Mouse (Mus musculus) activated CD4-positive, CD25-positive, alpha-beta regulatory T cell (primary cell): Measurements from ENCODE around the gene Vrk3. TPM values are rescaled to one million over a fixed set of nuclear protein-coding genes. Genes with fewer than 3 reads are reported as not detected.

Source experiments
- polyA plus RNA-seq, 2 experiments: library from polyadenylated mRNA; unstranded; fragments of 100-300 nt; shearing (Covaris generic); gene quantifications; one replicate each; pipeline ENCODE4 v1.2.1; 2017

Vrk3 gene
- polyA plus RNA-seq = 10 to 100 TPM; 90.6 to 99.8 TPM

GRCm38 (mm10) chr7:44748101-44749044 is at the start of gene Vrk3:
Gene Vrk3, plus strand, starts transcription at chr7:44748413.

DNA sequence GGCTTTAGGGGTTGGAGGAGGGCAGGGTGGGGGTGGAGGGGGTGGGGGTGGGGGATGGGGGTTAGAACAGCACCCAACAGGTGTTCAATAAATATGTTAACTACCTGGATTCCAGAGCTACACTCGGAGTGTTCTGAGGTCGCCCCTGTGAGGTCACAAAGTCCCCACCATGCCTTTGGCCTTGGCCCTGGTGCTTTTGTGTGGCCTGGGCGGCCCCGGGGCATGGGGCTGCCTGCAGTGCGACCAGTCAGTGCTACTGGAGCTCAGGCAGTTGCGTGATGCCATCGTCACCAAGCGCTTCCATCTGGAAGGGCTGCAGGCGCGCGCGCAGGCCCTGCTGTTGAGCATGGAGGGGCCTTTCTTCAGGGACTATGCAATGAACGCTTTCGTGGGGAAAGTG is 39.6 kb upstream of the Vrk3 start, which contains the start of gene Izumo2:
TSS of gene Izumo2 (plus strand) at position 169 of the 400 bp plus-strand sequence.

DNA sequence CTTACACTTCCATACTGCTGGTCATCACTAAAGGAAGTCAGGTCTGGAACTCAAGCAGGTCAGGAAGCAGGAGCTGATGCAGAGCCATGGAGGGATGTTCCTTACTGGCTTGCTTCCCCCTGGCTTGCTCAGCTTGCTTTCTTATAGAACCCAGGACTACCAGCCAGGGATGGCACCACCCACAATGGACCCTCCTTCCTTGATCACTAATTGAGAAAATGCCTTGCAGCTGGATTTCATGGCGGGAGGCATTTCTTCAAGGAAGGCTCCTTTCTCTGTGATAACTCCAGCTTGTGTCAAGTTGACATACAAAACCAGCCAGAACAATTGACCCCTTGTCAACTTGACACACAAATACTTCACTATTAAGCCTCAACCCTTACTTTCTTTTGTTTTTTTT is 2.7 kb downstream of the Vrk3 start, which contains the start of gene Zfp473:
TSS of gene Zfp473 (minus strand) at position 101 of the 400 bp plus-strand sequence.

DNA sequence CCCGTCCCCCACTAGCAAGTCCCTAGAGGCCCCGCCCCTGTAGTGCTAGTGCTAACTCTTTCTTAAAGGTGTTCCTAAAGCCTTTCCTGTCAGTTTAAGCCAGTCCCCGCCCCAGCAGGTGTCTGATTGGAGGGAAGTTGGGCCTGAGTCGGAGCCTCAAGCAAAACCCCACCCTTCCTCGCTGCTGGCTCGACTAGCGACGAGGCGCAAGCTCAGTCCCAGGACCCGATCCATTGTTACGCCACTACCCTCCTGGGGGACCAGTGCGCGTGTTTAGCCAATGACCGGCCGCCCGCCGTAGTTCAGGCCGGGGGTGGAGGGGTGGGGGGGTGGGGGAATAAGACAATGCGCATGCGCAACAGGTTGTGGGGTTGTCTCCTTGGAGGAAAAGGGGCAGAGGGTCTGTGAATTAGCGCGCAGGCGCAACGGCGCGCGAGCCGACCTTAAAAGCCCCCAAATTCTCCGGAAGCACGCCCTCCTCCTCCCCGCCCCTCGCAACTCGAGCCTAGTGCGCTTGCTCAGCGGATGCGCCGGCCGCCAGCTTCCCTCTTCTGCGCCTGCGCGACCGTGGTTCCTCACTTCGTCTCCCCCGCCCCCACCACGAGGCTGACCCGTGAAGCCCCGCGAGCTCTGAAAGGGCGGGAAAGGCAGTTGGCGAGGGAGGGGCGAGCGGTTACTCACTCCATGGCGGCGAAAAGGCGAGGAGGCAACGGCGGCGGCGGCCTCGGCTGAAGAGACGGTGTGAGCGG is 67.7 kb downstream of the Vrk3 start, which contains the start of the genes Nup62 and Il4i1:
TSS of gene Nup62 (plus strand) at position 368 of the 749 bp plus-strand sequence.
TSS of gene Il4i1 (plus strand) at position 667 of the 749 bp plus-strand sequence.

GRCm38 (mm10) chr7:44816470-44817021 is 68.3 kb downstream of the Vrk3 start, which contains the start of gene Atf5:
Gene Atf5, minus strand, starts transcription at chr7:44816658.

Other genes starting within 250 kb of the Vrk3 start
- gene Mybpc2, start 223.8 kb upstream of the Vrk3 start, polyA plus RNA-seq = not detected
- gene Spib, start 216.3 kb upstream of the Vrk3 start, polyA plus RNA-seq = 1 to 10 TPM; 2.1 to 2.8 TPM
- gene Pold1, start 199.6 kb upstream of the Vrk3 start, polyA plus RNA-seq = 10 to 100 TPM; 26.5 to 42.4 TPM
- 100 to 1,000 TPM; 130 to 142 TPM for gene Nr1h2, start 194.5 kb upstream of the Vrk3 start, polyA plus RNA-seq
- gene Napsa, start 176.0 kb upstream of the Vrk3 start, polyA plus RNA-seq = 1 to 10 TPM; 3.1 to 6.6 TPM
- gene Kcnc3, start 157.7 kb upstream of the Vrk3 start, polyA plus RNA-seq = under 1 TPM; 0.07 to 0.10 TPM
- gene Myh14, start 77.6 kb upstream of the Vrk3 start, polyA plus RNA-seq = under 1 TPM in 1 of 2 experiments, not detected in 1; 0.26 TPM
- gene Izumo2, start 39.7 kb upstream of the Vrk3 start, polyA plus RNA-seq = not detected
- gene Zfp473, start 2.6 kb downstream of the Vrk3 start, polyA plus RNA-seq = under 1 TPM; 0.38 to 0.87 TPM
- 10 to 100 TPM; 43.6 to 48.6 TPM for gene Nup62, start 67.7 kb downstream of the Vrk3 start, polyA plus RNA-seq
- 1 to 10 TPM; 1.6 to 5.2 TPM for gene Il4i1, start 68.0 kb downstream of the Vrk3 start, polyA plus RNA-seq
- under 1 TPM; 0.32 to 0.52 TPM for gene Atf5, start 68.2 kb downstream of the Vrk3 start, polyA plus RNA-seq
- gene Akt1s1, start 100.6 kb downstream of the Vrk3 start, polyA plus RNA-seq = 10 to 100 TPM; 18.0 to 26.0 TPM
- gene Tbc1d17, start 100.7 kb downstream of the Vrk3 start, polyA plus RNA-seq = 10 to 100 TPM; 59.0 to 77.7 TPM
- 10 to 100 TPM; 68.0 to 97.8 TPM for gene Pnkp, start 108.7 kb downstream of the Vrk3 start, polyA plus RNA-seq
- gene Ptov1, start 121.4 kb downstream of the Vrk3 start, polyA plus RNA-seq = 10 to 100 TPM; 19.1 to 21.8 TPM
- 10 to 100 TPM; 53.6 TPM for gene Med25, start 144.3 kb downstream of the Vrk3 start, polyA plus RNA-seq
- 10 to 100 TPM; 28.0 to 39.1 TPM for gene Fuz, start 147.7 kb downstream of the Vrk3 start, polyA plus RNA-seq
- 10 to 100 TPM; 49.1 to 61.7 TPM for gene Ap2a1, start 181.1 kb downstream of the Vrk3 start, polyA plus RNA-seq
- under 1 TPM; 0.14 to 0.18 TPM for gene Tsks, start 194.8 kb downstream of the Vrk3 start, polyA plus RNA-seq
- under 1 TPM; 0.28 to 0.44 TPM for gene Cpt1c, start 226.4 kb downstream of the Vrk3 start, polyA plus RNA-seq
- gene Prmt1, start 238.2 kb downstream of the Vrk3 start, polyA plus RNA-seq = 100 to 1,000 TPM; 138 to 219 TPM
- 100 to 1,000 TPM; 173 to 194 TPM for gene Irf3, start 249.2 kb downstream of the Vrk3 start, polyA plus RNA-seq